Mouse (Mus musculus): Measurements from ENCODE around the gene S100a3. TPM values are rescaled to one million over a fixed set of nuclear protein-coding genes. Genes with fewer than 3 reads are reported as not detected.

The S100a3 gene
- polyA plus RNA-seq, 1 experiment from 2014 or later: 0.32 TPM

DNA sequence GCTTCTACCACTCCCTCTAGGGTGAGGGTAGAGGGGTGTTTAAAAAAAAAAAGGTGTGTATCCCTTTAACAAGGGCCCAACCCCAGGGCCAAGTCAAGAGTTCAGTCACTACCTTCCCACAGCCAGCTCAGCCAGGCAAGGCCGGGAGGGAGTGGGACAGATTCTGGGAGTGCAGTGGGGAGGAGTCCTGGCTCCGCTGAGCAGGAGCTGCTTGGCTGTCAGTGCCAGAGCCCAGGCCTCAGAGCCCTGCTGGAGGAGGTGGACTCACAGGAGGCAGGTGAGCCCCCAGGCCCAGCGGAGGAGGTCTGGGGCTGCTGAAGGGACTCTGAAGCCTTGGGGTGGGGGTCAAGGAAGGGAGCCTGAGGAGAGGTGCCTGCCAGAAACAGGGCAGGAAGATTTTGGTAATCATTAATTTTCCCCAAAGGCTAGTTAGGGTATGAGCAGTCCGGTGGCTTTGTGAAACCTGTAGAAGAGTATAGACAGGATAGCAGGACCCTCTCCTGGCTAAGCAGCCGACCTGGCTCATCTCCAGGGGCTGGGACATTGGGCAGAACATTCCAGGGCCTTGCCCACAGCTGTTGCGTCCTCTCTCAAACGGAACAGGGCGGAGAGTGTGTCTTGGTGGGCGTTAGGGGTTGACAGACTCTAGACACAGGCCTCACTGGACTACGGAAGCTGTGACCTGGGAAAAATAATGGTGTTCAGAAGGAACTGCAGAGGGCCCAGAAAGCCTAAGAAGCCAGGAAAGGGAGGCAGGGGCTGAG, 23.1 kb upstream of the S100a3 start, which contains the start of gene S100a16:
S100a16 (plus strand) TSS at position 114 of the 764 bp plus-strand sequence.
- peaks cover 0 to 8% of the 10 kb centered on the region in 2 experiments; a peak in 1 of 4 replicates for H3K4me1 ChIP-seq (ENCODE audit: control insufficient read depth in 2 of 2, insufficient read depth in 2 of 2, low read length in 2 of 2)
- H3K27ac ChIP-seq (replicated peaks in 1 of 2; ENCODE audit: control insufficient read depth in 1 of 2, insufficient read depth in 1 of 2, low read depth in 2 of 2, low read length in 2 of 2): no peak within 1 kb of the TSS
- peak within 1 kb of the TSS; percentile 27; the same call in 1 of the 2 replicates for H3K9ac ChIP-seq (ENCODE audit: low read length)

DNA sequence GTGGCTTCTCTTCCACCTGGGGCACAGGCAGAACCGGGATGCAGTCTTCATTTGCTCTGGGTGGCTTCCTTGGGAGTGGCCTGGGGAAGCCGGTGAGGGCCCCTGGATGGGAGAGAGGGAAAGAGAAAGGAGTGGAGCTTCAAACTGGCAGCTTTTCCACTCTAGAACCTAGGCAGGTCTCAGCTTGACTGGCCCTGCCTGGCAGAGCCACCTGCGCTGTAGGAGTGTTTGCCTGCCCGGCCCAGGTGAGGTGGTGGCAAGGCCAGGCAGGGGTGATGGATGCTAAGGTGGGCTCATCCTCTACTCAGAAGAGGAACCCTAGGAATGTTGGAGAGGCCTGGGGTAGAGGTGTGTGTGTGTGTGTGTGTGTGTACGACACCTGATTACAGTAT, 22.5 kb upstream of the S100a3 start:
- 77% methylated on average over 5 of the region's 5 CpGs for WGBS
- no peak overlapping the region for H3K27ac ChIP-seq (replicated peaks in 1 of 2; ENCODE audit: control insufficient read depth in 1 of 2, insufficient read depth in 1 of 2, low read depth in 2 of 2, low read length in 2 of 2)

More for the DNA sequence above, 23.1 kb upstream of the S100a3 start, which contains the start of gene S100a16:
- Histone ChIP-seq H3K36me3 (ENCODE audit: control insufficient read depth, insufficient read depth, low read length) (no peaks in the 10 kb centered on the region), H3K4me2 (ENCODE audit: low read length) (peak within 1 kb of the TSS; percentile 12; the same call in 1 of the 2 replicates), H3K4me3 (ENCODE audit: control insufficient read depth in 1 of 2, insufficient read depth in 1 of 2, low read depth in 1 of 2, low read length in 2 of 2) (no peak within 1 kb of the TSS), H3K9me3 (ENCODE audit: control insufficient read depth, low read length) (no peaks in the 10 kb centered on the region), H3K27me3 (ENCODE audit: control insufficient read depth, insufficient read depth, low read length) (peaks cover 5% of the 10 kb centered on the region; the same call in 1 of the 2 replicates)
- 36% methylated on average over 10 of the region's 10 CpGs for WGBS
- ATAC-seq (ENCODE audit: insufficient number of reproducible peaks, insufficient read depth, low FRiP score, low read depth): no peak

DNA sequence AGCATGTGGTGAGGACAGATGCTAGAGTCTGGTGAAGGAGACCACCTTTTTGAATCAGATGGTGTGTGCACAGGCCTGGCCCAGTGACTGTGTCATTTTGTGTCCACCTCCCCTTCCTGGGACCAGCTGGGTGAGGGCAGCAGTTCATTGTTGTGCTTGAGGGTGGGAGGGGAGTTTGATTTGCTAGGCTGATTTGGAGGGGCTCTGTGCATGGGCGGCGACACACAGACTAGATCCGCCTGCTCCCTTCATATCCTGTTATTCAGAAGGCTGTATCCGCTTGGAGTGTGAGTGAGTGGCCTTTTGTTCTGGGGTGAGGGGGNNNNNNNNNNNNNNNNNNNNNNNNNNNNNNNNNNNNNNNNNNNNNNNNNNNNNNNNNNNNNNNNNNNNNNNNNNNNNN, 19.5 kb upstream of the S100a3 start:
- Histone ChIP-seq H3K36me3 (ENCODE audit: control insufficient read depth, insufficient read depth, low read length) (no peaks in the 10 kb centered on the region), H3K4me3 (ENCODE audit: control insufficient read depth in 1 of 2, insufficient read depth in 1 of 2, low read depth in 1 of 2, low read length in 2 of 2) (peak overlapping the region; percentile 21 to 24; a peak in 3 of 4 replicates), H3K27me3 (ENCODE audit: control insufficient read depth, insufficient read depth, low read length) (peaks cover 5% of the 10 kb centered on the region; the same call in 1 of the 2 replicates), H3K4me1 (ENCODE audit: control insufficient read depth in 2 of 2, insufficient read depth in 2 of 2, low read length in 2 of 2) (peaks cover 0 to 8% of the 10 kb centered on the region in 2 experiments; a peak in 1 of 4 replicates), H3K9ac (ENCODE audit: low read length) (peak overlapping the region; percentile 50), H3K27ac (replicated peaks in 1 of 2; ENCODE audit: control insufficient read depth in 1 of 2, insufficient read depth in 1 of 2, low read depth in 2 of 2, low read length in 2 of 2) (peak overlapping the region; percentile 45 to 55), H3K4me2 (ENCODE audit: low read length) (peak overlapping the region; percentile 49), H3K9me3 (ENCODE audit: control insufficient read depth, low read length) (no peaks in the 10 kb centered on the region)
- 64% methylated on average over 4 of the region's 4 CpGs for WGBS
- ATAC-seq (ENCODE audit: insufficient number of reproducible peaks, insufficient read depth, low FRiP score, low read depth): no peak; the same call in 1 of the 2 replicates

More for the DNA sequence above, 22.5 kb upstream of the S100a3 start:
- Histone ChIP-seq H3K27me3 (ENCODE audit: control insufficient read depth, insufficient read depth, low read length) (peaks cover 5% of the 10 kb centered on the region; the same call in 1 of the 2 replicates), H3K9ac (ENCODE audit: low read length) (peak overlapping the region; percentile 27; the same call in 1 of the 2 replicates), H3K4me1 (ENCODE audit: control insufficient read depth in 2 of 2, insufficient read depth in 2 of 2, low read length in 2 of 2) (peaks cover 0 to 8% of the 10 kb centered on the region in 2 experiments; a peak in 1 of 4 replicates), H3K9me3 (ENCODE audit: control insufficient read depth, low read length) (no peaks in the 10 kb centered on the region), H3K4me2 (ENCODE audit: low read length) (peak overlapping the region; percentile 12; the same call in 1 of the 2 replicates), H3K36me3 (ENCODE audit: control insufficient read depth, insufficient read depth, low read length) (no peaks in the 10 kb centered on the region), H3K4me3 (ENCODE audit: control insufficient read depth in 1 of 2, insufficient read depth in 1 of 2, low read depth in 1 of 2, low read length in 2 of 2) (no peak overlapping the region)
- no peak for ATAC-seq (ENCODE audit: insufficient number of reproducible peaks, insufficient read depth, low FRiP score, low read depth)

DNA sequence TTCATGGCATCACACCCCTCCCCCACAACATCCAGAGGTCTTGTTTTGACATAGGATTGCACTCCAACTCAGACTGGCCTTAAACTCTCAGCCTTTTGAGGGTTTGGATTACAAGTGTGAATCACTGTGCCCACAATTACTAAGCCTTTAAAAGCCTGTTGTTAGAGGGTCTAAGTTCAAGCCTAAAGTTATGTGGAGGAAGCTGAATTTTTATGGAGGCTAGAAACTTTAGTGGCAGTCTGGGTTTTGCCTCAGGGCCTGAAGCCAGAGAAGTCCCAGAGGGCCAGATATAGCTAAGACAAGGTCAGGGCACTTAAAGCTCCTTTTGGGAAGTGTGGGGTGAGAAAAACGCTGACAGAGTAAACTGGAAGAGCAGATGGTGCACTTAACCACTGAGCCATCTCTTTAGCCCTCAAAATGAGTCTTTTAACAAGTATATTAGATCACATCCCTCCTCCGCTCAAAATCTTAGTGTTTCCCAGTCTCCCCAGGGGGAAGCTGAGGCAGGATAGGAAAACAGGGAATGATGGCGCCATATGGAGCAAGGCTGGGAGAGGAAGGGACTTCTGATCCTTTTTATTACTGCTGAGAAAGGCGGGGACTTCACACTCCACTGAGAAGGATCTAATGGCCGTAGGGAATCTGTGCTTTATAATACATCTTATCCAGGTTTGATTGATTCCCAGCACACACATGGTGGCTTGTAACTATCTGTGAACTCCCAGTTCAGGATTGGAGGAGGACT, 10.5 kb upstream of the S100a3 start:
- no peak for ATAC-seq (ENCODE audit: insufficient number of reproducible peaks, insufficient read depth, low FRiP score, low read depth)
- Histone ChIP-seq H3K27ac (replicated peaks in 1 of 2; ENCODE audit: control insufficient read depth in 1 of 2, insufficient read depth in 1 of 2, low read depth in 2 of 2, low read length in 2 of 2) (no peak overlapping the region; a peak in 1 of 4 replicates), H3K9ac (ENCODE audit: low read length) (no peak overlapping the region), H3K4me2 (ENCODE audit: low read length) (no peak overlapping the region), H3K4me3 (ENCODE audit: control insufficient read depth in 1 of 2, insufficient read depth in 1 of 2, low read depth in 1 of 2, low read length in 2 of 2) (no peak overlapping the region), H3K36me3 (ENCODE audit: control insufficient read depth, insufficient read depth, low read length) (no peaks in the 10 kb centered on the region), H3K4me1 (ENCODE audit: control insufficient read depth in 2 of 2, insufficient read depth in 2 of 2, low read length in 2 of 2) (peaks cover 0 to 4% of the 10 kb centered on the region in 2 experiments; a peak in 1 of 4 replicates), H3K27me3 (ENCODE audit: control insufficient read depth, insufficient read depth, low read length) (no peaks in the 10 kb centered on the region), H3K9me3 (ENCODE audit: control insufficient read depth, low read length) (no peaks in the 10 kb centered on the region)
- 59% methylated on average over 5 of the region's 5 CpGs for WGBS

DNA sequence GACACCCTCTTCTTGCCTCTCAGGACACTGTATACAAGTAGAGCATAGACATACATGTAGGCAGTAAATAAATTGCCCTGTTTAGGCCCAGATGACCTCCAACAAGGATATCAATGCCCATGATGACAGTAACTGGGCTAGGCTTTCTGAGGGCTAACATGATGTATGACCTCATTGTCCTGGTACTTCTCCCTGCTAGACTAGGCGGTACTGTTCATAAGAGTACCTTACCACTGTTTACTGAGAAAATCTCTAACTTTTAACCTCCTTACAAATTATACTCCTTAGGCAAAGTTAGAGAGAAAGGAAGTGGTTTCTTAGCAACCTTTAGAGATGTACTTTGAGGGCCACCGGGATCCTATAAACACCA, 10.0 kb upstream of the S100a3 start:
- Histone ChIP-seq H3K4me1 (ENCODE audit: control insufficient read depth in 2 of 2, insufficient read depth in 2 of 2, low read length in 2 of 2) (peaks cover 0 to 4% of the 10 kb centered on the region in 2 experiments; a peak in 1 of 4 replicates), H3K9ac (ENCODE audit: low read length) (no peak overlapping the region), H3K4me3 (ENCODE audit: control insufficient read depth in 1 of 2, insufficient read depth in 1 of 2, low read depth in 1 of 2, low read length in 2 of 2) (no peak overlapping the region), H3K27ac (replicated peaks in 1 of 2; ENCODE audit: control insufficient read depth in 1 of 2, insufficient read depth in 1 of 2, low read depth in 2 of 2, low read length in 2 of 2) (no peak overlapping the region; a peak in 1 of 4 replicates), H3K9me3 (ENCODE audit: control insufficient read depth, low read length) (no peaks in the 10 kb centered on the region), H3K27me3 (ENCODE audit: control insufficient read depth, insufficient read depth, low read length) (no peaks in the 10 kb centered on the region), H3K36me3 (ENCODE audit: control insufficient read depth, insufficient read depth, low read length) (no peaks in the 10 kb centered on the region), H3K4me2 (ENCODE audit: low read length) (no peak overlapping the region)
- no peak for ATAC-seq (ENCODE audit: insufficient number of reproducible peaks, insufficient read depth, low FRiP score, low read depth)
- WGBS: 84% methylated on average over 2 of the region's 2 CpGs

DNA sequence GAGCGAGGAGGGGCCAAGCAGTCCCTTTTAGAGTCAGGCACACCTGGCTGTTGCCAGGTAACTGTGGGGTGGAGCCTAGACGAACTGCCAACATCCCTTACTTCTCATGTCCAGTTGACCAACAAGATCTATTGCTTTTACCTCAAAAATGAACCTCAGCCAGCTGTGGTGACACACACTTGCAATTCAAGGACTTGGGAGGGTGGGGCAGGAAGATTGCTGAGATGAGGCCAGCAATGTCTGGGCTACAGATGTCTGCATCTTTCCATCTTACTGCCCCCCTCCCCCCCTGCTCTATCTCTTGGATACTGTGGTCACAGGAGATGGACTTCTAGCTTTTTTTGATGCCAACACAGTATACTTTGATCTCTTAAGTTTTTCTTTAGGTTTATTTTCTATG, 8.1 kb upstream of the S100a3 start:
- no peaks in the 10 kb centered on the region for H3K27me3 ChIP-seq (ENCODE audit: control insufficient read depth, insufficient read depth, low read length)
- ATAC-seq (ENCODE audit: insufficient number of reproducible peaks, insufficient read depth, low FRiP score, low read depth): no peak
- no peak overlapping the region for H3K9ac ChIP-seq (ENCODE audit: low read length)

DNA sequence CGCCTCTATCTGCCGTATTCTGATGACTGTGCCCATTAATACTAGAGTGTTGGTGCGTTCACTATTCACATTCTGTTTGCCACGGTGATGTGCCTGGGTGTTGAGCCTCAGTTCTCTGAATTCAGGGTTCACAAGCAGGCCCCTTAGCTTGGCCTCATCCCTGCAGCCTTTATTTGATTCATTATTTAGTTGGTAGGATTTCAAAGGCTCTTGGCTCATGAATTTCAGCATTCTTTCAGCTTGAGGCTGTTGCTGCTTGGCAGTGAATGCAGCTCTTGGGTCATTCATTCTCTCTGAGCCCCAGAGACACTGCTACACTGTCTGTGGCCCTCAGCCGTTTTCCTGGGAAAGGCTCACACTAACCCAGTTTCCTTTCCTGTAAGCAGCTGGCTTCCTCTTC, 4.4 kb upstream of the S100a3 start:
- 73% methylated on average over 5 of the region's 5 CpGs for WGBS
- no peaks in the 10 kb centered on the region for H3K9me3 ChIP-seq (ENCODE audit: control insufficient read depth, low read length)

More for the DNA sequence above, 8.1 kb upstream of the S100a3 start:
- H3K36me3 ChIP-seq (ENCODE audit: control insufficient read depth, insufficient read depth, low read length): no peaks in the 10 kb centered on the region
- peaks cover 0 to 4% of the 10 kb centered on the region in 2 experiments; a peak in 1 of 4 replicates for H3K4me1 ChIP-seq (ENCODE audit: control insufficient read depth in 2 of 2, insufficient read depth in 2 of 2, low read length in 2 of 2)
- 61% methylated on average over 2 of the region's 2 CpGs for WGBS
- H3K9me3 ChIP-seq (ENCODE audit: control insufficient read depth, low read length): no peaks in the 10 kb centered on the region
- H3K4me3 ChIP-seq (ENCODE audit: control insufficient read depth in 1 of 2, insufficient read depth in 1 of 2, low read depth in 1 of 2, low read length in 2 of 2): no peak overlapping the region
- no peak overlapping the region for H3K4me2 ChIP-seq (ENCODE audit: low read length)
- H3K27ac ChIP-seq (replicated peaks in 1 of 2; ENCODE audit: control insufficient read depth in 1 of 2, insufficient read depth in 1 of 2, low read depth in 2 of 2, low read length in 2 of 2): no peak overlapping the region

More for the DNA sequence above, 4.4 kb upstream of the S100a3 start:
- Histone ChIP-seq H3K4me3 (ENCODE audit: control insufficient read depth in 1 of 2, insufficient read depth in 1 of 2, low read depth in 1 of 2, low read length in 2 of 2) (no peak overlapping the region), H3K36me3 (ENCODE audit: control insufficient read depth, insufficient read depth, low read length) (no peaks in the 10 kb centered on the region), H3K27me3 (ENCODE audit: control insufficient read depth, insufficient read depth, low read length) (no peaks in the 10 kb centered on the region), H3K4me2 (ENCODE audit: low read length) (no peak overlapping the region), H3K27ac (replicated peaks in 1 of 2; ENCODE audit: control insufficient read depth in 1 of 2, insufficient read depth in 1 of 2, low read depth in 2 of 2, low read length in 2 of 2) (no peak overlapping the region), H3K9ac (ENCODE audit: low read length) (no peak overlapping the region), H3K4me1 (ENCODE audit: control insufficient read depth in 2 of 2, insufficient read depth in 2 of 2, low read length in 2 of 2) (no peaks in the 10 kb centered on the region)
- no peak for ATAC-seq (ENCODE audit: insufficient number of reproducible peaks, insufficient read depth, low FRiP score, low read depth)

Data from heart, embryonic 14.5 days (tissue).